Mouse (Mus musculus) thymus, postnatal 36 days (tissue): Measurements from ENCODE around the gene Speer2.

Experiments
- DNase-seq, 2 experiments: peaks; one replicate each; pipeline ENCODE4 v3.0.0; 2022; ENCODE audit warnings: mixed read lengths in 2 of 2

Gene Speer2

GRCm38 (mm10) chr16:69863644-69864043, at the start of gene Speer2:
Speer2 (minus strand) TSS chr16:69863744.
- DNase-seq: no peak

- no peak for DNase-seq
These were observed 40.8 kb upstream of the Speer2 start for GRCm38 (mm10) chr16:69904303-69904702.

- no peak for DNase-seq
These were observed 17.2 kb upstream of the Speer2 start for GRCm38 (mm10) chr16:69880712-69881111.

- no peak for DNase-seq
These were observed 26.9 kb downstream of the Speer2 start for GRCm38 (mm10) chr16:69836628-69837027.

- no peak for DNase-seq
These were observed 49.9 kb downstream of the Speer2 start for GRCm38 (mm10) chr16:69813652-69814051.
